Comparison of ENCODE assay signal across 9 mouse cellular contexts in genomic region chr8:105288231-105288630, GRCm38 (mm10). TPM values are rescaled to one million over a fixed set of nuclear protein-coding genes. Genes with fewer than 3 reads are reported as not detected.
DNase-seq lines count a peak whose midpoint lies in the region; ATAC-seq lines count a peak whose summit lies in the region.
"Had no signal": no experiment of that assay in that cellular context is flagged by ENCODE, and none has a peak within 500 bp of the region (broad histone marks: within the 10 kb centered on the region; RNA-seq: fewer than 3 reads in every experiment).

No protein-coding gene starts in this region.

- H3K9me3 ChIP-seq in heart, embryonic 13.5 days: no peaks in the 10 kb centered on the region
- no peaks in the 10 kb centered on the region for H3K9me3 ChIP-seq in forebrain, embryonic 11.5 days (ENCODE audit: control insufficient read depth, low read length)
- H3K9me3 ChIP-seq in limb, embryonic 12.5 days: no peaks in the 10 kb centered on the region

- H3K9ac ChIP-seq in heart, embryonic 13.5 days: no peak overlapping the region
- H3K9ac ChIP-seq in forebrain, embryonic 11.5 days (ENCODE audit: low read length): peak overlapping the region; percentile 14; the same call in 1 of the 2 replicates
- no peak overlapping the region for H3K9ac ChIP-seq in limb, embryonic 12.5 days (replicated peaks)

- no peak overlapping the region for H3K27ac ChIP-seq in heart, embryonic 13.5 days (replicated peaks)
- no peak overlapping the region for H3K27ac ChIP-seq in forebrain, embryonic 11.5 days (ENCODE audit: low read depth, low read length)
- H3K27ac ChIP-seq in limb, embryonic 12.5 days: no peak overlapping the region
- H3K27ac ChIP-seq: macrophage had no signal

- peaks cover 27% of the 10 kb centered on the region for H3K4me1 ChIP-seq in heart, embryonic 13.5 days
- peaks cover 13% of the 10 kb centered on the region for H3K4me1 ChIP-seq in forebrain, embryonic 11.5 days (replicated peaks; ENCODE audit: control insufficient read depth, insufficient read depth, low read length)
- peaks cover 26% of the 10 kb centered on the region for H3K4me1 ChIP-seq in limb, embryonic 12.5 days (replicated peaks)

- WGBS in heart, embryonic 13.5 days: 86% methylated on average over 5 of the region's 5 CpGs
- WGBS in forebrain, embryonic 11.5 days: 87% methylated on average over 5 of the region's 5 CpGs
- 85% methylated on average over 5 of the region's 5 CpGs for WGBS in limb, embryonic 12.5 days

- peaks cover 44% of the 10 kb centered on the region for H3K27me3 ChIP-seq in heart, embryonic 13.5 days (replicated peaks)
- peaks cover 9% of the 10 kb centered on the region for H3K27me3 ChIP-seq in forebrain, embryonic 11.5 days (ENCODE audit: control insufficient read depth, insufficient read depth, low read length)
- H3K27me3 ChIP-seq in limb, embryonic 12.5 days: peaks cover 23% of the 10 kb centered on the region

- no peak for DNase-seq in heart, adult 18-20 months
- DNase-seq in 3T3-L1 (ENCODE audit: low read depth, low spot score): peak; percentile 72
- peak; percentile 47 for DNase-seq in forebrain, embryonic 11.5 days (ENCODE audit: low spot score)
- DNase-seq in frontal cortex, postnatal 10 days (ENCODE audit: low spot score in 2 of 2): no peak
- no peak for DNase-seq in frontal cortex, postnatal 25 days (ENCODE audit: low spot score in 2 of 2)
- DNase-seq in kidney, postnatal 10 days: no peak

- H3K4me3 ChIP-seq in heart, embryonic 13.5 days: peak overlapping the region; percentile 59; the same call in 1 of the 2 replicates
- peak overlapping the region; percentile 39; the same call in 1 of the 2 replicates for H3K4me3 ChIP-seq in forebrain, embryonic 11.5 days (ENCODE audit: low read depth, low read length)
- H3K4me3 ChIP-seq in limb, embryonic 12.5 days (replicated peaks): 0 out of 2 replicates have a peak overlapping the region, but pooled peaks have one; percentile 50

- H3K4me2 ChIP-seq in heart, embryonic 13.5 days: peak overlapping the region; percentile 90
- H3K4me2 ChIP-seq in forebrain, embryonic 11.5 days (ENCODE audit: low read depth, low read length, severe bottlenecking): peak overlapping the region; percentile 74
- peak overlapping the region; percentile 83 for H3K4me2 ChIP-seq in limb, embryonic 12.5 days

- H3K36me3 ChIP-seq in heart, embryonic 13.5 days: peaks cover 4% of the 10 kb centered on the region; the same call in 1 of the 2 replicates
- no peaks in the 10 kb centered on the region; the same call in 1 of the 2 replicates for H3K36me3 ChIP-seq in forebrain, embryonic 11.5 days (ENCODE audit: control insufficient read depth, insufficient read depth, low read length)
- H3K36me3 ChIP-seq in limb, embryonic 12.5 days: peaks cover 19% of the 10 kb centered on the region

- ATAC-seq in heart, embryonic 13.5 days (ENCODE audit: extremely low read depth, insufficient number of reproducible peaks, low FRiP score, low TSS enrichment): no peak
- ATAC-seq in forebrain, embryonic 11.5 days (replicated peaks; ENCODE audit: low FRiP score): no peak
- no peak for ATAC-seq in limb, embryonic 12.5 days (ENCODE audit: insufficient number of reproducible peaks, insufficient read depth, low FRiP score, low TSS enrichment, low read depth)

RNA-seq across cellular contexts. Expression of gene 4931428F04Rik, which starts 1.4 kb away (rescaled TPM):
- polyA plus RNA-seq in heart, embryonic 13.5 days (2015; fragmentation: Nextera tagmentation; extraction: Ambion mirVana): 6.0 and 6.5 TPM in 2 replicates
- total RNA-seq in heart, adult 18-20 months (2021): 1 to 10 TPM; 1.1 to 1.6 TPM
- 23.4 and 30.3 TPM in 2 replicates for polyA plus RNA-seq in forebrain, embryonic 11.5 days (2014; fragmentation: Nextera tagmentation; extraction: Ambion mirVana)
- polyA plus RNA-seq in limb, embryonic 12.5 days (2016; fragmentation: Nextera tagmentation; extraction: Ambion mirVana): 15.6 and 19.6 TPM in 2 replicates

RNA-seq across cellular contexts. Expression of gene Exoc3l, which starts 7.7 kb away (rescaled TPM):
- 15.5 and 15.9 TPM in 2 replicates for polyA plus RNA-seq in heart, embryonic 13.5 days (2015; fragmentation: Nextera tagmentation; extraction: Ambion mirVana)
- total RNA-seq in heart, adult 18-20 months (2021): 1 to 10 TPM; 2.9 to 3.0 TPM
- 10.3 TPM in 2 replicates for polyA plus RNA-seq in forebrain, embryonic 11.5 days (2014; fragmentation: Nextera tagmentation; extraction: Ambion mirVana)
- 10.0 and 10.2 TPM in 2 replicates for polyA plus RNA-seq in limb, embryonic 12.5 days (2016; fragmentation: Nextera tagmentation; extraction: Ambion mirVana)
- polyA plus RNA-seq: macrophage had no signal

RNA-seq across cellular contexts. Expression of gene E2f4, which starts 9.2 kb away (rescaled TPM):
- 58.7 and 59.3 TPM in 2 replicates for polyA plus RNA-seq in heart, embryonic 13.5 days (2015; fragmentation: Nextera tagmentation; extraction: Ambion mirVana)
- total RNA-seq in heart, adult 18-20 months (2021): 10 to 100 TPM; 21.6 TPM
- 122 and 135 TPM in 2 replicates for polyA plus RNA-seq in forebrain, embryonic 11.5 days (2014; fragmentation: Nextera tagmentation; extraction: Ambion mirVana)
- polyA plus RNA-seq in limb, embryonic 12.5 days (2016; fragmentation: Nextera tagmentation; extraction: Ambion mirVana): 75.6 and 91.3 TPM in 2 replicates

RNA-seq across cellular contexts. Expression of gene Nol3, which starts 12.3 kb away (rescaled TPM):
- 2.5 and 2.7 TPM in 2 replicates for polyA plus RNA-seq in heart, embryonic 13.5 days (2015; fragmentation: Nextera tagmentation; extraction: Ambion mirVana)
- 10 to 100 TPM; 22.1 to 25.7 TPM for total RNA-seq in heart, adult 18-20 months (2021)
- polyA plus RNA-seq in forebrain, embryonic 11.5 days (2014; fragmentation: Nextera tagmentation; extraction: Ambion mirVana): 1.6 and 2.1 TPM in 2 replicates
- polyA plus RNA-seq in limb, embryonic 12.5 days (2016; fragmentation: Nextera tagmentation; extraction: Ambion mirVana): 1.6 TPM in 2 replicates

RNA-seq across cellular contexts. Expression of gene Elmo3, which starts 17.2 kb away (rescaled TPM):
- polyA plus RNA-seq in heart, embryonic 13.5 days (2015; fragmentation: Nextera tagmentation; extraction: Ambion mirVana): 2.3 and 2.6 TPM in 2 replicates
- total RNA-seq in heart, adult 18-20 months (2021): 1 to 10 TPM in 1 of 2 experiments, under 1 TPM in 1; 0.60 to 1.6 TPM
- polyA plus RNA-seq in forebrain, embryonic 11.5 days (2014; fragmentation: Nextera tagmentation; extraction: Ambion mirVana): 2.4 and 2.6 TPM in 2 replicates
- 4.3 and 4.4 TPM in 2 replicates for polyA plus RNA-seq in limb, embryonic 12.5 days (2016; fragmentation: Nextera tagmentation; extraction: Ambion mirVana)

Comparison
In these comparisons a context has a peak if more than half of its experiments do, and no peak if none do; other contexts are left out.
1. DNase-seq: peak in 3T3-L1 (single experiment) and forebrain, embryonic 11.5 days (single experiment); none in heart, adult 18-20 months (0 of 2), frontal cortex, postnatal 10 days (0 of 2), frontal cortex, postnatal 25 days (0 of 2) and kidney, postnatal 10 days (single experiment).
2. Peak in every context shown above with its lines, with median percentiles within 50 percentile points of each other: H3K4me2 ChIP-seq and H3K4me3 ChIP-seq.